Mouse (Mus musculus): Measurements from ENCODE around the gene Dyrk3. TPM values are rescaled to one million over a fixed set of nuclear protein-coding genes. Genes with fewer than 3 reads are reported as not detected.
"Not testable (repeated sequence)": the region's sequence is repeated elsewhere in the genome, so short reads cannot be mapped to it uniquely, and the experiment has no call there.

The Dyrk3 gene
- total RNA-seq (2022): not detected

DNA sequence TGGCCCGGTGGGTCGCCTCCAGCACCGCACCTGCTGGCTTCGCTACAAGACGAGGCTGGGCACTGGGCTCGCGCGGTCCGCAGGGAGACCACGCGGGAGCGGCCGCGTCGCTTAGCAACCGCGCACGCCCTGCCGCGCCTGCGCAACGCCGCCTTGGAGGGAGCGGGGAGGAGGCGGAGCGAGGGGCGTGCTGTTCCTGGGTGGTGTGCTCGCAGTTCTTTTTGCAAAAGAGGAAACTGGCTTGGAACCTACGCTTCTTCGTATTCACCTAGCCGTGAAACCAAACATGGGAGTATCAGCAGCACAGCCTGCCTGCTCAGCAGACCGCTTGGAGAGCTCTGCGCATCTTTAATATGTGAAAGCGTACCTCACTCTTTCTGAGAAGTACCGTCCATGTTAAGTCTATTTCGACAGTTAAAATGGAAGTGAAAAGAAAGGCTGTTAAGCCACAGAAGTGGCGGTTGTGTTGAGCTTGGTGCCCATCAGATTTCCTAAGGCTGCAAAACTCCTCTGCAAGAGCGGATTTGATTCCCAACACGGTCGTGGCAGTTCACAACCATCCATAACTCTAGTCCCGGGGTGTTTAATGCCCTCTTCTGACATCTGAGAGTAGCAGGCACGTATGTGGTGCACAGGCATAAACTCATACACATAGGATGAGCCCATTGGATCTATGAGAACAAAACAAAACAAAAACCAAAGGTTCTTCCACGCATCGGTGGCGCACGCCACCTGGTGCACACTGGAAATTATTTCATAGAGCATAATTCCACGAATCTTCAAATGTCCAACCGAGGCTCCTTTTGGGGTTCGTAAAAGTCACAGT is at the start of gene Dyrk3:
Gene Dyrk3 (minus strand): TSS at position 150 of the 826 bp plus-strand sequence.
- DNase-seq (ENCODE audit: low spot score in 2 of 2): peak; percentile 72 to 79

DNA sequence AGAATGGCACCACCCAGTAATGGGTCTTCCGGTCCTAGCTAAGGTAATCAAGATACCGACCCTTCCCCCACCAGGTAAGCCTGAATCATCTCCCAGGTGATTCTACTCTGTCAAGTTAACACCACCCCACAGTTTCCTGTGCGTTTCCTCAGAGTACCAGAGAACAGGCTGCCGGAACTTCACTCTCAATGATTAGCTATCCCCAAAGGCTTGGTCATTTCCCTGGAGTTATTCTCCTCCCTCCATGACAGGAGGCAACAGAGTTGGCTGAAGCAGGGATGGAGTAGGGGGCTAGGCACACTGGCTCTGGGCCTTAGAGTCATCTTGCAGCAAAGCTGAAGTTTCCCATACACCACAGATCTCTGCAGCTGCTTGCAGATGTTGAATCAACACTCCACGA is 49.7 kb upstream of the Dyrk3 start:
- no peak for DNase-seq (ENCODE audit: low spot score in 2 of 2)

DNA sequence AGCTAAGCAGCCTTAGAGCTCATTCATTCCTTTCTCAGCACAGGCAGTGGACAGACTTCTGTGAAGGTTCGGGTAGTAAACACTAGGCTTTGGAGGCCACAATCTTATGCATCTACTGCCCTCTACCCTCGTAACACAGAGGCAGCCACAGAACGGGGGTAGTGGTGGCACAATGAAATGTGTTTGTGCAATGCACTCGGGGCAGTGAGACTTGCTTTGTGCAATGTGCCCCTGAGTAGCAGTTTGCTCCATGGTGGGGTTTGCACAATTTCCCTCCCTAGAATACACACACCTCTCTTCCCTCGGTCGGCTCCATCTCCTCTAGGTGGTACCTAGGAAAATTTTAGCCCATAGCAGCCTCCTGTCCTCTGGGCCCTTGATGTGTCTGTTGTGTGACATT is 48.9 kb upstream of the Dyrk3 start:
- DNase-seq (ENCODE audit: low spot score in 2 of 2): no peak

DNA sequence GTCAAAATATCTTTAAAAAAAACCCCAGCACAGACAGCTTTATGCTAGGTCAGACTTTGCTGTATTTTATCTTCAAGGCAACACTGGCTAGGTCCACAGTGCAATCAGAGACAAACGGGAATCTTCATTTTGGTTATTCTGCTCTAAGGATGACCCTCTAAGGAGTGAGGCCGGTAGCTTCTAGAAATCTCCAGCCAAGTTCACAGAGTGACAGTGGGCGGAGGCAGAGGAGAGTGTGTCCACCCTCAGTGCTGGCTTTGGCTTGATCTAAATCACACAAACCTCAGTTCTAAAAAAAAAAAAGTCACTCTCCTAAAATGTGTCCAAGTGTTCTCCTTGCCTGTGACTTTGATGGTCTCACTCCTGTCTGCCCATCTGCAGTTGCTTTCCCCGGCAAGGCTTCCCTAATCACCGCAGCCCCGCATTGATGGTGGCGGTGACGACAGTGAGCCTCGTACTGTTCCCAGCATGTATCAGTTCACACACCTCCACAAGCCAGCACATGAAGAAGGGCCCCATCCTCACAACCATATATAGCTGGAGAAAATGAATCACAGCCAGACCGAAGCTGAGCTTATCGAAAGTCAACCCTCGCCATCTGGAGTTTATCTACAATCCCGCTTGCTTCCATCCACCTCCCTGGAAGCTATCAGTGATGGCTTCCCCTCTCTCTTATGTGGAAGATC is 47.8 kb upstream of the Dyrk3 start:
- DNase-seq (ENCODE audit: low spot score in 2 of 2): no peak

DNA sequence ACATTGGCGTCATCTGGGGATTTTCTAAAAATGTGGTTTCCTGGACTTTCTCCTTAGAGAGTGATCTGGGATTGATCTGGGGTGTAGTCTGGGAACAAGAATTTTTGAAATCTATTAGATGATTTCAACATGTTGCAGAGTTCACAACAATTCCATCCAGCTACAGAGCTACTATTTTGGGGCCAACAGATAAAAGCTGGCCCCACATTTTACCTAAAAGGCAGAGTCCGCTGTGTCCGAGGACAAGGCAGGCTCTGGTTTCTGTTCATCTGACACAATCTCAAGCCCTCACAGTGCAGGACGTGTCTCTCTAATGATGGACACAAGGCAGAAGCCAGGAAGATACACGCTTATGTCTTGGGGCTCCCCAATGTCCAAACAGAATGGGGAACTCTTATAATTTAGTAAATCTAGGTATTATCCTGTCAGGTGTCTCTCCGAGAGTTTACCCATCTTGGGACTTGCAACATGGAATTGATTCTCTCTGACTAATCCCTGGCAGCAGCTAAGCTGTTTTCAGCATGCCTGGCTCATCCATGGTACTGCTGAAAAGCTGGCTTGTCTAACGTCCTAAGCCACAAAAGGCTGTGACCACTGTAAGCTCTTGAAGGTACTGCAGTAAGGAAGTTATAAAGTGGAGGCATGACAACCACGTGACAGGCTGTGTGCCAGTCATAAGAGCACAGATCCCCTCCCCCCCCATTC is 47.0 kb upstream of the Dyrk3 start:
- DNase-seq (ENCODE audit: low spot score in 2 of 2): no peak

DNA sequence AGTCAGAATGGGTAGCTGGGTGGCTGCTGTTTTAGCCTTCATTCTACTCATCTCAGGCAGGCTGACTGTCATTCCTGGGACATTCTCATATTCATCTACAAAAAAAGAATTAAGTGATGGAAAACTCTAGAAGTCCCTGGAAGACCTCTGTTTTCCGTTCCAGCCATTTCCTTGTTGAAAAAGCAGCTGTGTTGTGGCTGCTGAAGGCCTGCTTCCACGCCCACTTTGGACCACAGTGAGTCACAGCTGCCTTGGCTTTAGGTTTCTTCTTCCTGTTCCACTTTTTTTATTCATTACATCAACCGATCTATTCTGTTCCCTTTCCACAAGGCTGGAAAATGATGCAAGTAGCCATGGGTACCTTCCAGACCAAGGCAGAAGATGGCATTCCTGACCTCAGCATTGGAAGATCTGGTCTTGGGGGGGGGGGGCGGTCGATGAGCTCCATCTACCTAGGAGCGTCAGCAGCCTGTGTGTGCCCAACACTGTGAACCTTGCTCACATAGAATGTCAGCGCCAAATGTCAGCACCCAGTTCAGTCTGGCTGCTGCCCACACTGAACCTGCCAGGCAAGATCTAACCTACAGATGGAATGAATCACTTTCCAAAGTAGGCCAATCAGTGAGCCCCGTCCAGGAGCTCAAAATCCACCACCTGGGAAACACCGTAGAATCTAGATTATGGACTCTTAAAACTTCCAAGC is 46.3 kb upstream of the Dyrk3 start:
- DNase-seq (ENCODE audit: low spot score in 2 of 2): peak; percentile 20 to 23

DNA sequence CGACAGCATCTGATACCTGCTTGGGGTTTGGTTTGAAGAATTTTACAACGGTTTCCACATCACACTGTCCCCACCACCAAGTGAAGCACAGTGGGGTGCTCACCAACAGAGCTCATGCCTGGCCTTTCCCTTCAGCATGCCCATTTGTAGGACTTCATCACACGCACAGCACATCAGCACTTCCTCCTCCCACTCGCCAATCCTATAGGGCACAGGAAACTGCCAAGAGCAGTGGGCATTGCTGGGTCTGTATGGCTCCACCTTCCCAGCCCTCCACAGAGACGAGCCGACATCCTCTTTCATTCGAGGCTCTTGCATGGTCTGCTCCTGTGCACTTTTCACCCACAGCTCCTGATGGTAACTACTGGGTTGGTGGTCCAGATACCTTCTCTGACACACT is 45.1 kb upstream of the Dyrk3 start:
- no peak for DNase-seq (ENCODE audit: low spot score in 2 of 2)

DNA sequence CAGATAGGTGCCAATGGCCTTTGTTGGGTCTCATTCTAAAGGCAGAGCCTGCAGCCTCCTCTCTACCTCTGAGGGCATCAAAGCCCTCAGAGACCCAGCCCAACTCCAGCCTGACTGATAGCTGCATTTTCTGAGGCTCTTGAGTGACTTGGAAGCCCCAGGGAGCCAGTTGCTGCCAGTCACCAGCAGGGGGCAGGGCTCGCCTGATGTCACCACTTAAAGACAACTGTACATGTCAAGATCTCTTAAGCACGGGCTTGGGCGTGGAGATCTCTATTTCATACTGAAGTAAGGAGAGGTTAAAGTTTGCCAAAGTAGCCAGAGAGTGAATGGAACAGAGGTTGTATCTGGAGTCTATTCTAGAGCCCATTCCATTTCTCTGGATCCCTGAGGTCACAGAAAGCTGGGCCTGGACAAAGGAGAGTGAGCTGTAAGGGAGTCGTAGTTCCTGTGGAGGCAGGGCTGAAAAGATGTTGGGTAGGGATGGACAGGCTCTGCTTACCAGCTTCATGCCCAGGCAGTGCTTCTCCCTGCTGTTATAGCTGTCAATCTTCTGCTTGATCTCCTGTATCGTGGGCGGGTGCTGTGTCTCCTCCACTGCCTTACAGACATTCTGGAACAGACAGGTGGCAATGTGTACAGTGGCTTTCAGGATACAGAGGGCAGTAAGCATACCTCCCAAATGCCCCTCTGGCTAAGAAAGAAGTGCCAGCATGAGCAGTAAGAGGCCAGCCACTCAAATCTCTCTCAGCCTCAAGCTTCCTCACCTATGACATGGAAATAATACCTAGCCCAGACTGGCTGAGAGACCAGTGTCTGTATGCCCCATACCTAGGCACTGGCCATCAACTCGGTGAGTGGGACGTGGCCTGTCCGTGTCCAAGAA is 43.7 kb upstream of the Dyrk3 start:
- peak; percentile 61 to 62 for DNase-seq (ENCODE audit: low spot score in 2 of 2)

DNA sequence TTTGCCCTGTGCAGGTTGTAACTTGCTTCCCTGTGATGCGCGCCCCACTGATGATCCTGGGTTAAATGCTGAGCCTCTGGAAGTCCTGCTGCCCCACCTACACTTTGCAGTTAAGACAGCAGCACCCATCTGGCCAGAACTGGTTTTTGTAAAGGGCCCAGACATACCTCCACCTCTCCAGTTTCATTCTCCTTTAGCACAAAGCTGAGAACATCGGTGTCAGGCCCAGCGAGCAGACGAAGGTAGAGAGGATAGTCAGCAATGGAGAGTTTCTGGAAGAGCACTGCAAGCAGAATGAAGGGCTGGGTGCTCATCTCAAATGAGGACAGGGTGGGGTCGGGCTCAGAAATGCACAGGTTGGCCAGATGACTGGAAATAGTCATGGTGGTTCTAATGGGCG is 42.2 kb upstream of the Dyrk3 start:
- DNase-seq (ENCODE audit: low spot score in 2 of 2): no peak

DNA sequence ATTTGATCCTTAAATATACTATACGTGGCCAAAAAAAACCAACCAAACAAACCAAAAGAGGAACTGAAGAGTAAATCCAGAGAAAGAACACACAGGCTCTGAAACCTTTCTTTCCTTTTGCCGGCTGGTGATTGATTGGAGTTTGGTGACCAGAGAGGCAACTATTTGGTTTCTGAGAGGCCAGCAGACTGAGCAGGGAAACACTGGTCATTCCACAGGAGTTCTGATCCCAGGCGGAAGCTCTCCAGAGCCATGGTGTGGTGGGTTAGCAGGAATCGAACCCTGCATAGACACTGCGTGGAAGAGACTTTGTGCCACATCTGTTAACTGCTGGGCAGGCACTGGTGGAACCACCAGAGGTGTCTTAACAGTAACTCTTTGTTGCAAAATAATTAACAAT is 39.9 kb upstream of the Dyrk3 start:
- no peak for DNase-seq (ENCODE audit: low spot score in 2 of 2)

DNA sequence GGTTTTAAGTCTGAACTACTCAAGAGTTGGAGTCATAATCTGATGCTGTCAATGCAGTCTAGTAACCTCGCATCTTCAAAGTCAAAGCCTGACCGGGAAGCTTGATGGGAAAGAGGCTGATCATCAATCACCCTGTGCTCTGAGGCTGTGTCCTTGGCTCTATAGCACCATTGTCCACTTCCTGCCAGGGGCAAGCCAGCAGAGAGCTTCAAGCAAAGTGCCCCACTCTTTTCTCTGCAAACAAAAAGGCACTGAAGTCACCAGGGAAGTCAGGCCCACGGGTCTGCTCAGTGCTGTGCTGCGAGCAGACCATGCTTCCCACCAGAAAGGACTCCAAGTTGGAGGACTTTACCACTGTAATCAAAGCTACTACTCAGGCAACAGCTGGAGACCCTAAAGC is 39.1 kb upstream of the Dyrk3 start:
- DNase-seq (ENCODE audit: low spot score in 2 of 2): no peak

DNA sequence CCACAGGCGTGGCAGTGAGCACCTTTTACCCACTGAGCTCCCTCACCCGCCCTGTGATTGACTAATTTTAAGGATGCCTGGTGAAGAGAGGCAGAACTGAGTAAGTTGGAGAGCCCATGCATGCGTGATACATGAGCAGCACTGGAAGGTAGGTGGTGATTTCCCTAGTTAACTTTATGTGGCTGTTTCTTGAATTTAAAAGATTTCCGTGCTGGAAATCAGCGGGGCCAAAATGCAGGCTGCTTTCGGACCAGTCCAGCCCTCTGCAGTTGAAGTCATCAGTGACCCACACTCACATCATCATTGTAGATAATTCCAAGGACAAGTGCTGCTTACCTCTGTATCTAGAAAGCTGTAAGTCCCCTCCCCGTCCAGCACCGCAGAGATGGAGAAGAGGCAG is 37.7 kb upstream of the Dyrk3 start:
- DNase-seq (ENCODE audit: low spot score in 2 of 2): no peak

DNA sequence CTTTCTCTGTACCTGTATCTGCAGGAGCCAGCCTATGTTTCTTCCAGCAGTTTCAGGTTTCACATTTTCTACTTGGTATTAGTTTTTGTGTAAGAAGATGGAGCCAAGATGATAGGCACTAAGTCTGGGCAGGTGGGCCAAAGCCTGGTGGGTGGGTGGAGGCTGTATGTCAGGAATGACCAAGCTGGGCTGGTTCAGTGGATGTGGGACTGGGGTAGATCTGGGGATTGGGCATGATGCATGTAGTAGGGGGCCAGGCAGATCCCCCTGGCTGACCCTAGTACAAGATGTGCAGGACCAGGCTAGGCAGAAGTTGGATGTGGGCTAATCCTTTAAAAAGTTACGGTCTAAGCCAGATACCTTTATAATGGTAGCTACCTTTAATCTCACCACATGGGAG is 37.0 kb upstream of the Dyrk3 start:
- no peak for DNase-seq (ENCODE audit: low spot score in 2 of 2)

DNA sequence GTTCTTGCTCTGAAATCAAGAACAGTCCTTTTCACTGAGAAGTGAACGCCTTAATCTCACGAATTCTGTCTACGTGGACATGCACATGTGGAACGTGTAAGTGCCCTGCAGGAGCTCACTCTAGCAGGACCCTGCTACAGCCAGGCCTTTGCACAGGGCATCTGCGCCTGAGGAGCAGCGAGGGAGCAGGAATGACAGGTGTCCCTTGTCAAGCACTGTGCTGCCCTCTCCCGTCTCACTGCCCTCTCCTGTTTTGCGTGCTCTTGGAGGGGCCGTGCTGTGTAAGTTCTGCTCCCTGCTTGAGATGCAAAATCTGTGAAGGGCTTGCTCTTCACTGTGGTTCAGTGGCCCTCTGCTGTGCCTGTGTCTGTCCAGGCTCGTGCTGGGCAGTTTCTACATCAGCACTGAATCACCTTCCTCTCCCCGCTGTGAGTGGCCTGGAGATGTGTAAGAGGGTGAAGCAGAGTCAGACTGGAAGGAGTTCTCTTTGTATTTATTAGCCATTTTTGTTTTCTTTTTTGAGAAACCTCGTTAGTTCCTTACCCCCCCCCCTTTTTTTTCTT is 36.2 kb upstream of the Dyrk3 start:
- no peak for DNase-seq (ENCODE audit: low spot score in 2 of 2)

DNA sequence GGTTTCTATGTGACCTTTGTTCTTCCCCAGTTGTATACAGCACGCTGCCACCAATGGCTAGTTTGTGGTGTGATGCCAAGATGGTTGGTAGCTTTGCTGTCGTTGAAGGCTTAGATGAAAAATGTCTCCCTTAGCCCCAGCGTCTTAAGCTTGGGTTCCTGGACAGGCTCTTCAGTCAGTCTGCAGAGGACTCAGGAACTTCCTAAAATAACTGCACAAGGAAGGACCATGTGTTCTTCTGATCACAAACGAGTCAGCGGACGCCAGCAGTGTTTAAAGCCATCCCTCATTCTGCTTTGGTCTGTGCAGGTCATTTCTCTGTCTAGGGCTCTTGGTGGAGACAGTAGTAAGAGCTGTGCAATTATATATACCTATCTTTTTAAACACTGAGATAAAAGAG is 35.7 kb upstream of the Dyrk3 start:
- DNase-seq (ENCODE audit: low spot score in 2 of 2): no peak

DNA sequence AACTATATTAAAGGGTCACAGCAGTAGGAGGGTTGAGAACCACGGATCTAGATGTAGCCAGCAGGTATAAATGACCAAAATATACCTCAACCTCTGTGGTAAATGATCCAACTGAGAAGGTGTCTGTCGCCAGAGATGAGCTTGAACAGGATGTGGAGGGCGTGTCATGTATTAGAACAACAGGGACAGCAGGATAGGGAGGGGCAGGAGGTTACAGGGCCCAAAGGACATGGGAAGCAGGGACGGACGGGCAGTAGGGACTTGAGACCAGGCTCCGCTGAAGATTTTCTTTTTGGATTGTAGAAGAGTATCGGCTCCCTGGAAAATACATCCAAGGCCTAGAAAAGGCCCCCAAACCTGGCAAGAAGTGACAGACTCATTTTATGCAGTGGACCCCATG is 34.9 kb upstream of the Dyrk3 start:
- no peak for DNase-seq (ENCODE audit: low spot score in 2 of 2)

DNA sequence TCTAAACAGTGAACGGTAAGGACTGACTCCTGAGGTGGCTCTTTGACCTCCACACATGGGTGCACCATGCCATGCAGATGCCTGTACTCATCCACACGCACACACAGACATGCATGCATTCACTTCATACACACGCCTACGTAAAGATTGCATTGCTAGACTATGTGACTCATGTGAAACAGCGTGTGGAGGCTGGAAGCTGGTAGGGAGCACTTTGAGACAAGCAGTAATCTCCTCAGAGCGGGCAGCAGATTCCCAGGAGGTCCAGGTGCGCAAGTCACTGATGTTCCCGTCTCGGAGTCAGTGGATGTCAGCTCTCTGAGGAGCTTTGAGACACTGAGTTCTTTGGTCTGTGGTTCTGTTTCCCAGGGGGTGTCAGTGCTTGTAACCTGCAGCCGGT is 29.5 kb upstream of the Dyrk3 start:
- no peak for DNase-seq (ENCODE audit: low spot score in 2 of 2)

DNA sequence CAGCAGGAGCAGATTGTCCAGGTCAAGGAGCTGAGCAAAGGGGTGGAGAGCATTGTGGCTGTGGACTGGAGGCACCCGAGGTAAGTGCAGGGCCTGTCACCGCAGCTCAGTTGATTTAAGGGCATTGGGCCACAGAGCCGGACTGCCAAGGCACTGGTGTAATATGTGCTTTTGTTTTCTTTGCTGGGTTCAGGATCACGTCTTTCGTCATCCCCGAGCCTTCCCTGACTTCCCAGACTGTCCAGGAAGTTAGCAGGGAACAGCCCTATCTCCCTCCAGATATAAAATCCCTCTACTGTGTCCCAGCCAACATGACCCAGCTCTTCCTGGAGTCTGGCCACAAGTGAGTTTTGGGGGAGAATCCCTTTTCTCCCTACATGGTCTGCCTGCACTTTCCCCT is 26.3 kb upstream of the Dyrk3 start:
- no peak for DNase-seq (ENCODE audit: low spot score in 2 of 2)

DNA sequence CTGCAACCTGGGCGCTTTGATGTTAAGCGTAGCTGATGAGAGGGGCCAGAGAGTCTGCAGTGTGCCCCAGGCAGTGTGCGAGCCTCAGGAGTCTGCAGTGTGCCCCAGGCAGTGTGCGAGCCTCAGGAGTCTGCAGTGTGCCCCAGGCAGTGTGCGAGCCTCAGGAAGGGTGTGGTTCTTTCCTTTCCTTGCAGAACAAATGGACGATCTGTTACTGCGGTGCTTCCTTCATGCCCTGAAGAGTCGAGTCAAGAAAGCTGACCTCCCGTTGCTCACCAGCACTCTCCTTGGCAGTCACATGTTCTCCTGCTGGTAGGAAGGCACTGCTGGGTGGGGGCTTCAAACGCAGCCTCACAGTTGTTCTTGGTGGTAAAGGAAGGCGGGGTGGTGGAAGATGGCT is 23.0 kb upstream of the Dyrk3 start:
- no peak for DNase-seq (ENCODE audit: low spot score in 2 of 2)

DNA sequence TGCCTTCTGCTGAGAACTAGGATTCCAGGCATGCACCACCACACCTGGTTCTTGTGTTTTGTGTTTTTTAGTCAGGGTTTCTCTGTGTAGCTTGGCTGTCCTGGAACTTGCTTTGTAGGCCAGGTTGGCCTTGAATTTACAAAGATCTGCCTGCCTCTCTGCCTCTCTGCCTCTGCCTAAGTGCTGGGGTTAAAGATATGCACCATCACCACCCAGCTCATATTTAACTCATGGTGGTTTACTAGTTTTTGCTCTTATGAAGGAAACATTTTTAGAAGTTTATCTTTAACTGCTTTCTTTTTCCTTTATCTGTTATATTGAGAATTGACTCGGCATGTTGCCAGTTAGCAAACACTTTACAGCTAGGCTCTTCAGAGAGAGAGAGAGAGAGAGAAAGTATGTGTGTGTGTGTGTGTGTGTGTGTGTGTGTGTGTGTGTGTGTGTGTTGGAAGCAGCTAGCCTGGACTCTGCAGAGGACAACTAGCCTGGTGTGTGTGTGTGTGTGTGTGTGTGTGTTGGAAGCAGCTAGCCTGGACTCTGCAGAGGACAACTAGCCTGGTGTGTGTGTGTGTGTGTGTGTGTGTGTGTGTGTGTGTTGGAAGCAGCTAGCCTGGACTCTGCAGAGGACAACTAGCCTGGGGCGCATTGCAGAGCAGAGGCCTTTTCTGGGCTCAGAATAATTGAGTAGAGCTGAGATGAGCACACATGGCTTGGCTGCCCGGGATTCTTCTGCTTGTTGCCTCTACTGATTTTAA is 21.6 kb upstream of the Dyrk3 start:
- not testable (repeated sequence) for DNase-seq (ENCODE audit: low spot score in 2 of 2)

Measured in gastrocnemius, adult 8-10 months (tissue).